Mouse (Mus musculus): Measurements from ENCODE around the gene Asap2.

The Asap2 gene

DNA sequence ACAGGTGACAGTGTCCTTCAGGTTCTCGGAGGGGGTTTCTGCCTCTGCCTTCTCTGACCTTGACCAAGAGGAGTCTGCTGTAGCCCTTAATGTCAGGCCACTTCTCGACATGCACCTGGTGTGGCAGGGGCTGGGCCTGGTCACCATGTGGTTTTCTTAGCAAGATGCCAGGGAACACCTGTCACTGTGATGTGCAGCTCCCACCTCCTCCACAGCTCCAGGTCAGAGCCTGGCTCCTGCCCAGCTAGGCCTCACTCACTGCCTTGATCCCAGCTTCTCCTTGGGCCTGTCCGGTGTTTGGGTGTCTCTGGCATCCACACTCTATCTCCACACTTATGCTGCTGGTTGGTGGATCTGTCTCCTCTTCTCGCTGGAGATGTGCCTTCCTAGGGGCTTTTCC, 142.8 kb downstream of the Asap2 start:
- in situ Hi-C loops (cut with MboI, MseI) = no loop called here

DNA sequence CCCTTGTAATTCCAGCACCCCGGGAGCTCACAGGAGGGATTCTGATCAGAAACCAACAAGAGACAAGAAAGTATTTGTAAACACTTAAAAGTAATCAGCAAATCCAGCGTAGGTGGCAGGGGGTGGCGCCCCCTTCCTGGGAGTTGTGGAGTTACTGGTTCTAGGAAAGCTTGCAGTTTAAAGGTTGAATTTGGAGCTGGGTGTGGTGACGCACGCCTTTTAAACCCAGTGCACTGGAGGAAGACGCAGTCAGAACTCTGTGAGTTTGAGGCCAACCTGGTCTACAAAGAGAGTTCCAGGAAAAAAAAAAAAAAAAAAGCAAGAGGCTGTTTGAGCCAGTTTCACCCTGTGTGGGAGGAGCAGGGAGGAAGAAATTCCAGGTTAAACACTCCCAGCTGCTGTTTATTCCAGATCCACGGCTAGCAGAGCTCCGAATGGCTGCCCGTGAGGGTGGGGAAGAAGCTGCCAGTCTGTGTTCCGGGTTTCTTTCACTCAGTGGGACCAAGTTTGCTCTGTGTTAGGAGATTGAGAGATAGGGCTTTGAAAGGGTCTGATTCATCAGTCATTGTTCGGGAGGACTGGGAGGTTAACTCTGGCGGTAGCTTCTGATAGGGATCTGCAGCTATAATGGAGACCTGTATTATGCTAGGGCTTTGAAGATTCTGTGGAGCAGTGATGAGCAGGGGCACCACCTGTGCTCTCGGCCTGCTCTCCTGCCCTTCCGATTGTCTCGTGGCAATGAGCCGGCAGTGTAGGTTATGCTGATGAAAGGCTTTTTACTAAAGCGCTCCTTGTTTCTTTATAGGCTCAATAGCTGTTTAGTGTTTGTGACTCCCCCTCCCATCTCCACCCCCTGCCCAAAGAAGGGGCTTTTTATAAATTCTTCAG, 144.0 kb downstream of the Asap2 start:
- in situ Hi-C loops (cut with MboI, MseI) = no loop called here

DNA sequence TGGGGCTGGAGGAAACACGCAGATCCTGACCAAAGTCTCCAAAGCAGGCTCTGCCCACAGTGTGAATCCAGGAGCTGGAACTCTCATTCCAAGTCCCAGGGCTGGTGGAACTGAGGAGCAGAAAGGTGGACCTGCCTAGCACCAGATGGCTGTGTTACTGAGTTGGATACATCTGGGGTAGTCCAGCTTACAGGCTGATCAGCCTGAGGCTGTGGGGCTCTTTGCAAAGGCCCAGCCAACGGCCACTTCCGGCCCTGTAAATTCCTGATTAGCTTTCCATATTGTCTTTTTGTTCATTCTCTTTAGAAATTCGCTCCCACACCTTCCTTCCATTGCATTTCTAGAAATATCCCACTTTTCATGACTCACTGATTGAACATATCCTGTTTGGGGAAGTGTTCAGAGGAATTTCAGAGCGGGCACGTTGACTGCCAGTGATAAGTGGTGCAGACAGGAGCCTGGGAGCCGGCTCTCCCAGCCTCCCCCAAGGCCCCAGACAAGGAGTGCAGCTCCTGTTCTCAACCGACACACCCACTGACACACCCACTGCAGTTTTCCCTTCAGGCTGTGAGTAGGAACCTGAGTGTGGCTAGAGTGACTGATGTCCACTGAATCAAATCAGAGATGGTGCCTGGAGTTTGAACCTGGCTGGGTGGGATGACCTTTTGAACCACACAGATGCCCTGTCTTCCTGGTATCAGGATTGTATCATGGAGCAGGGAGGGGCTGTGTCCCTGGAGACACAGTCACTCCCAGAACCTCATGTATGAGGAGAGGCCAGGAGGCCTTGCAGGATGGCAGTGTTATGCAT, 145.6 kb downstream of the Asap2 start:
- in situ Hi-C loops (cut with MboI, MseI) = no loop called here

- in situ Hi-C loops (cut with MboI, MseI) = no loop called here
Measured at GRCm38 (mm10) chr12:21136462-21136751, 146.1 kb downstream of the Asap2 start.

GRCm38 (mm10) chr12:21139560-21139959, 149.3 kb downstream of the Asap2 start:
- in situ Hi-C loops (cut with MboI, MseI) = no loop called here

DNA sequence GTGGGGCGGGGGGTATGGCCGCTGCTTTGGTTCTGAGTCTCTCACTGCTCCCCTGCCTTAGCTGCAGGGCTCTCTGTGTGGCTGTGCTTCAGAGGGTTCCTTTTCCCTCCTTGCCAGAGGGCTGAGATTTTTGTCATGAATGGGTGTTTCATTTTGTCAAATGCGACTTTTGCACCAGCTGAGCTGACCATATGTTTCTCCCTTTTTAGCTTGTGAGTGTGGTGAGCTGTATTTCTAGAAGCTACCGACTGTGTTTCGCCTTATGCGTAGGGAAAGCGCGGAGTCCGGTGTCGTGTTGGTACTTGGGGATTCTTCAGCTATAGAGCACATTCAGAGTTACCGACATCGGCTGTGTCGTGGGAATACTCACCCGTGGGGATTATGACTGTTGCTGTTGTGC, 149.9 kb downstream of the Asap2 start:
- in situ Hi-C loops (cut with MboI, MseI) = no loop called here

- in situ Hi-C loops (cut with MboI, MseI) = no loop called here
Measured at GRCm38 (mm10) chr12:21140741-21141308, 150.6 kb downstream of the Asap2 start.

DNA sequence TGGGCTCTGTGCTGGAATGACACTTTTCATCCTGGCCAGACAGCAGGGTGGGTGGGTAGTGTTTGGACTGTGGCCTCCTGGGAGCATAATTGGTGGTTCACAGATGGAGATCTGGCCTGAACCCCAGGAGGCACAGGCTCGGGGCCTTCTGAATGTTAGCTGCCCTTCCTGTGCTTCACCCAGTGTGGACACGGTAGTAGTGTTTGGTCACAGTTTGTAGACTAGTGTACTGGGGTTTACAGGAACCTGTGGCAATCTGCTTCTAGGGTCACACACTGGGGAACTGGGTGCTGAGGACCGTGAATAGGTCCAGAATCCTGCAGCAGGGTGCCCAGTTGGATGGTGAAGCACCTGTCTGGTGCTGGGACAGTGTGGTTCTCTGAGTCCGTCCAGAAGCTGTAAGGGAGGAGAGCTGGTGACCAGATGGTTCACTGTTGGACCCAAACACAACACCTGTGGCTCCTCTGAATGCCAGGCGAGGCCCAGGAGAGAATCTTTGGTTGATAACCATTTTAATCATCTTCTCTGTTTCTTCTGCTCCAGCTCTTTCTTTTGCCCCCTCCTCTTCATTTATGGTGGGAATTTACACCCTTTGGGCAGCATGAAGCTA, 151.5 kb downstream of the Asap2 start:
- in situ Hi-C loops (cut with MboI, MseI) = no loop called here

DNA sequence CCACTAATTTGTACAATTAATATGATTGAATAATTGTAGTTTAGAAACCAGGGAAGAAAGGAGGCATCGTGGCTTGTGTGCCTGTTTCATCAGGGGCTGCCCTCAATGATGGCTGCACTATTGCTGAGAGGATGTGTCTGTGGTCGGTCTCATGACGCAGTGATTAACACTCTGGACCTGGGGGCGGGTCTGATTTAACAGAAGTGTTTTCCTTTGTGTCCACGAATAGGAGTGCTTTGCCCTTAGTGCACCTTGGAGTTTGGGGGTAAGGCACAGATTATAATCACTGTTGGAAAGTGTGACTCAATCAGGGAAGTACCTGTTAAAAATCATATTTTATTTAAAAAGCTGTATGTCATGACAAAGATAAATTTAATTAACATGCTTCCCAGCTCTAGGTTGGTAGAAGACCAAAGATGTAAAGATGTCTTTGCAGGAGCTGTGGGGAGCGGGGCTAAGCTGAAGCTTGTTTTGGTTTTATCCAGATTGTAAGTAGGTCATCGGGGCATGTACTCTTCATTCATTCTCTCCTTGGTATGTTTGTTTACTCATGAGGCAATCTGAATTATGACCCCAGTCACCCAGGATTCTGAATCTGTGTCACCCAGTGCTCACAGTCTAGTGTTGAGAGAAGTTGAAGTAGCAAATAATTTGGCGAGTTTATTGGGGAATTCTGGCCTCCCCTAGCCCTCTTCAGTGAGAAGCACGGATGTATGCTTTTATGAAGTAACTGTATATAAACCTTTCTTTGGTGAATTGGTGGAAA, 152.4 kb downstream of the Asap2 start:
- in situ Hi-C loops (cut with MboI, MseI) = no loop called here

DNA sequence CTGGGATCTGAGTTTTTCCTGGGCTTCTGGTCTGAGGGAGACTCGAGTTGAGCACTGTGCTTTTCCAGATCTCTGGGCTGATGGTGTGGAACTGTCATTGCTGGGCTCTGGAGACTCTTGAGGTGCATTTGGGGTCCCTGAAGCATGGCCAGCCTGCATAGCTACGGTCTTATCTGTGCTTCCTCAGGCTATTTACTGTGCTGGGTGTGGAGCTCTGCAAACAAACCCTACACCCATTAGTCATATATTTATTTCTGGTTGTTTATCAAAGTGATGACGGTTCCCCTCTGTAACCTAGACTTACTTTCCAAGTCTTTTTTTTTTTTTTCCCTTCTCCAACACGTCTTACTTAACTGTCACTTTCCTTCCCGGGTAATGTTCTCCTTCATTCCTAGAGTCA, 154.3 kb downstream of the Asap2 start:
- in situ Hi-C loops (cut with MboI, MseI) = no loop called here

DNA sequence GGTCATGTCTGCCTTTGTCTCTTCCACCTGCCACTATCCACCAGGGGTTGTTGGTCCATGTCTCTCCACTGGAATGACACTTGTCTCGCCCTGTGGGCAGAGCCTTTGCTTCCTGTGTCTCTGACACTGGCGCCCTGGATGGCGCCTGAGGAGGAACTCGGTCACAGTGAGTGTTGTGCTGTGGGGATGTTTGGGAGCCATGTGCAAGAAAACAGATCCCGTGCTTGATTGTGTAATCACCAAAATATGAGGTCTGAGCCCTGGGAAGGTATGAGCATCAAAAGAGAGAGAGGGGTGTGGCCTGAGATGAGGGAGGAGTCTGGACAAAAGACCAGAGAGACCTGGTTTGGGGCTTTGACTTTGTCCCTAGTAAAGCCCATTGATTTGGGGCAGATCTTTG, 154.8 kb downstream of the Asap2 start:
- in situ Hi-C loops (cut with MboI, MseI) = no loop called here

GRCm38 (mm10) chr12:21146826-21147225, 156.6 kb downstream of the Asap2 start:
- in situ Hi-C loops (cut with MboI, MseI) = no loop called here

DNA sequence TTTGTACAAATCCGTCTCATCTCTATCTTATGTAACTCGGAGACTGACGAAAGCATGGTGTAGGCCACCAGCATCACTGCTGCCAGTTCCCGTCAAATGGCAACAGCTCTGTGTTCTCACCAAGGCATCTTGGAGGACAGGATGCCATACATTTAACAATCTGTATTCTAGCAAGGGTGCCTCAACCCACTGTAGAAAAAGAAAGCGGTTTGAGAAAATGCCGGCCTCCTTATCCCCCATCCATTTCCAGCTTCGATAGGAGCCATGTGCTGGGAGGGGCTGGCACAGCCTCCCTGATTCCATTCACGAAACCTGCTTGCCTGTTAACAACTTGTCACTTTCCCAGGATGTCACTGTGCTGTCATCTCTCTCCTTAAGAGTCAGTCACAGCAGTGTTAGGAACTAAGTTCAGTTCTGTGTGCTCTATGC, 163.0 kb downstream of the Asap2 start:
- in situ Hi-C loops (cut with MboI, MseI) = no loop called here

DNA sequence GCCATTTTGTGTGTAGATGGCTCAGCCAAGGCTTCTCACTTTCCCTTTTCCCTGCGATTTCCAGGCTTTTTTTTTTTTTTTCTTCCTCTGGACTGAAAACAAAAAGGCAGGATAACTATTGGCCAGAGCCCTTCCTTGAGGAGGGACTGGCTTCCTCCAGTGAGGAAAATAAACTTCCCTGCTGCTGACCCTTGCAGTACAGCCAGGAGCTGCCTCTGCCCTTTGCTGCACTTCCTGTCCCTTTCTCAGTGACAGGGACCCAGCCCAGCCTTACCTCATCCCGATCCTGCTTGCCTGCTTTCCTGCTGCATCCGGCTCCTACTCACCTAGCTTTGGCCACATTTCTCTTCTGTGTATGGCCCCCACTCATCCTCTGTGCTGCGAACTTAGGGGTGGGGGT, 164.8 kb downstream of the Asap2 start:
- in situ Hi-C loops (cut with MboI, MseI) = no loop called here

DNA sequence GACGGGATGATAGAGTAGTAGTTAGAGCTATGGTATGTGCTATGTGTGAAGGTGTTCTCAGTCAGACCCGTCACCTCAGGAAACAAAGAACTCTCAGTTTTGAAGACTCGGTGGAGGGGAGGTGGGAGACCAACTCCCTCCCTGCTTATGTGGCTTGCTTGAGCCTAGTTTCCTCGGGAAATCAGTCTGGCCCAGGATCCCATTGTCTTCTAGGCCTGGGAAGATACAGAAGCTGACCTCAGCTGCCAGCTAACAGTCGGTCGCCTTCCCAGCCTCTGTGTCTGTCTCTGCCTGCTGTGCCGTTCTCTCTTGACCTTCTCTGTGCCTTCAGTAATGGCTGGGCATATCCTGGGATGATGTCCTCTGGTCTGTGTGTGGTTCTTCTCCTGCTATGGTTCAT, 169.0 kb downstream of the Asap2 start:
- in situ Hi-C loops (cut with MboI, MseI) = no loop called here

GRCm38 (mm10) chr12:21160327-21160828, 170.1 kb downstream of the Asap2 start:
- in situ Hi-C loops (cut with MboI, MseI) = no loop called here

DNA sequence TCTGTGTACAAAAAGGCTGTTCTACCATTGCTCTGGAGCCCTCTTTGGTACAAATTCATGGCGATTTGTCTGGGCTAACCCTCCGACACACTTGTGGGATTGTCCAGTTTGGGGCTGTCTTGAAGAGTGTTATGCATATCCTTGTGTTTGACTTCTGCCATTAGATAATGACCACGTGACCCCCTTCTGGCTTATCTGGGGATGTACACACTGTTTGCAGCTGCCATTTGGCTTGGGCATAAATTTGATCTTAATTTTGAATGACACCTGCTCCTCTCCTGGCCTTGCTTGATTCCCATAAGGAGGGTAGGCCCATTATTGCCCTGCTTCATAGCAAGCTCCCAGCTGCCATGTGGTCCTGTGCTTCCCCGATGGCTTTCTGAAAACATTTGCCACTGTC, 171.6 kb downstream of the Asap2 start:
- in situ Hi-C loops (cut with MboI, MseI) = no loop called here

- in situ Hi-C loops (cut with MboI, MseI) = no loop called here
Measured at GRCm38 (mm10) chr12:21163706-21164105, 173.4 kb downstream of the Asap2 start.

DNA sequence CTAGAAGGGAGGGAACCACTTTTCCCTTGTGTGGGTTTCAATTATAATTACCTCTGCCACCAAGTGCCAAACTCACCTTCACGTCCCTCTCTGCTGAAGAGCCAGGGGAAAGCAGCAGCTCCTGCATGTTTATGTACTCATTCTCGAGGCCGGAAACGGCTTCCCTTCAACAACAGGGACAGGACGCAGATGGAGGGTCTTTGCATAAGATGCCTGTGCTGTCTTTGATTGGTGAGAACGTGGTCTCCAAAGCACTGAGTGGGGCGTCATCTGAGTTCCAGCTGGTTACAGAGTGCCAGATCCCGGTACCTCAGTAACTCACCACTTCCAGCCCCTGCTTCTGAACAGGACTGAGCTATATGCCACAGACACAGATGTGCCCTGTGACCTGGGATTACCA, 174.0 kb downstream of the Asap2 start:
- in situ Hi-C loops (cut with MboI, MseI) = no loop called here

- in situ Hi-C loops (cut with MboI, MseI) = no loop called here
Measured at GRCm38 (mm10) chr12:21165157-21165556, 174.9 kb downstream of the Asap2 start.

GRCm38 (mm10) chr12:21165891-21166342, 175.7 kb downstream of the Asap2 start:
- in situ Hi-C loops (cut with MboI, MseI) = no loop called here
